Mouse (Mus musculus) kidney, adult 18-20 months (tissue): ENCODE measurements around the gene Tmem189.

Experiments
- DNase-seq: peaks from one replicate; pipeline ENCODE4 v3.0.0; 2021

Tmem189 gene

GRCm38 (mm10) chr2:167689501-167690218 lies at the start of gene Tmem189:
Tmem189 (minus strand) TSS chr2:167689822.
- DNase-seq, result peak; percentile 69

- no peak for DNase-seq
These were observed 49.4 kb upstream of the Tmem189 start for GRCm38 (mm10) chr2:167739030-167739429.

GRCm38 (mm10) chr2:167734861-167735260 lies 45.2 kb upstream of the Tmem189 start:
- DNase-seq, result no peak

- no peak for DNase-seq
These were observed 41.5 kb upstream of the Tmem189 start for GRCm38 (mm10) chr2:167731149-167731548.

- no peak for DNase-seq
These were observed 40.4 kb upstream of the Tmem189 start for GRCm38 (mm10) chr2:167730036-167730435.

GRCm38 (mm10) chr2:167727161-167727560 lies 37.5 kb upstream of the Tmem189 start:
- peak; percentile 79 for DNase-seq

- no peak for DNase-seq
These were observed 36.3 kb upstream of the Tmem189 start for GRCm38 (mm10) chr2:167725879-167726278.

- DNase-seq, result peak; percentile 36
These were observed 34.1 kb upstream of the Tmem189 start for GRCm38 (mm10) chr2:167723589-167724206.

- no peak for DNase-seq
These were observed 32.9 kb upstream of the Tmem189 start for GRCm38 (mm10) chr2:167722538-167722937.

GRCm38 (mm10) chr2:167721159-167721882 lies 31.7 kb upstream of the Tmem189 start:
- no peak for DNase-seq

GRCm38 (mm10) chr2:167719520-167719919 lies 29.9 kb upstream of the Tmem189 start:
- no peak for DNase-seq

- no peak for DNase-seq
These were observed 27.6 kb upstream of the Tmem189 start for GRCm38 (mm10) chr2:167717208-167717607.

GRCm38 (mm10) chr2:167715008-167715407 lies 25.4 kb upstream of the Tmem189 start:
- DNase-seq, result no peak

- no peak for DNase-seq
These were observed 24.7 kb upstream of the Tmem189 start for GRCm38 (mm10) chr2:167714298-167714697.

- peak; percentile 68 for DNase-seq
These were observed 23.5 kb upstream of the Tmem189 start for GRCm38 (mm10) chr2:167712872-167713821.

- DNase-seq, result no peak
These were observed 21.0 kb upstream of the Tmem189 start for GRCm38 (mm10) chr2:167710574-167710973.

GRCm38 (mm10) chr2:167709969-167710368 lies 20.3 kb upstream of the Tmem189 start:
- DNase-seq, result no peak

GRCm38 (mm10) chr2:167708373-167708772 lies 18.8 kb upstream of the Tmem189 start:
- no peak for DNase-seq

GRCm38 (mm10) chr2:167706183-167706939 lies 16.7 kb upstream of the Tmem189 start:
- no peak for DNase-seq

GRCm38 (mm10) chr2:167704409-167704808 lies 14.8 kb upstream of the Tmem189 start:
- peak; percentile 33 for DNase-seq

GRCm38 (mm10) chr2:167702126-167702525 lies 12.5 kb upstream of the Tmem189 start:
- DNase-seq, result no peak

- DNase-seq, result no peak
These were observed 11.8 kb upstream of the Tmem189 start for GRCm38 (mm10) chr2:167701472-167701871.
